Mouse (Mus musculus): ENCODE measurements around the gene Tmem245.
A peak's percentile ranks its signal among the peaks of the same experiment; 100 is the strongest.

Tmem245 gene

DNA sequence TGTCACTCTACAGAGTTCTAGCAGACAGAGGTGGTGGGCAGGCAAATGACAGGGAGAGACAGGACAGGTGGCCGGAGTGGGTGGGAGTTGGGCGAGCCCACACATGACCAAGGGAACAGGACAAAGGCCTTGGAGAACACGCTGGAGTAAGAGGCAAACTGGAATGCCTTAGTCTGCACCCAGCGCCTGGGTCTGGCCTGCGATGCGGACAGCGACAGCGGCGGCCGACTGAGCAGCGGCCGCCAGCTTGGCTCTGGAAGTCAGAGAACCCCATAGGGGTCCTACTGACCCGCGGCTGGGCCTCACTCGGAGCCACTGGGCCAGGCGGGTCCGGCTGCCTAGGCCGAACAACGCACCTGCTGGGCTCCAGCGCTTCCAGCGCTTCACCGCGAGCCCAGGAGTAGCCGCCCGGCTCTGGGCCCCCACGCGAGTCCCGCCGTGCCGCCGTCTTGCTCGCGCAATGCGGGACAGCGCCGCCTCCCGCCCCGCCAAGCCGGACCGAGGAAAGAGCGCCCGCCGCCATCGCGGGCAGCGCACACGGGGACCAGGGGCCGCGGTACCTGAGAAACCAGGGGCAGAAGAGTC lies 82.7 kb downstream of the Tmem245 start:
- peak; percentile 63 for DNase-seq (ENCODE audit: low read depth)

DNA sequence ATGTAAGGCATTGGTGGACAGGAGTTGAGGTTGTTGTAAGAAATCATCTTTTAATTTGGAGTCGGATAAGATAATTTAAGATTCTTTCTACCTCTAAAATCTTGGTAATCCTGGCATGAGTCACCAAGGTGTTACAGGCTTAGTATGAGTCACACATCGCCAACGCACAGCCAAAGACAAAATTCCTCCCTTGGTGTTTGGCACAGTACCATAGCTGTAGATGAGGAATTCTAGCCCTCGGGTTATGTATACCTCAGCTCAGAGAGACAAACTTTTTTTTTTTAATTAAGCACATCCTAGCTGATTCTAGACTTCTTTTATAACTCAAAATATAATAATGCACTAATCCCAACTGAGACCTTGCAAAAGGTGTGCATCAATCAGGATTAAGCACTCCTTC lies 83.2 kb downstream of the Tmem245 start:
- DNase-seq (ENCODE audit: low read depth): peak; percentile 70

DNA sequence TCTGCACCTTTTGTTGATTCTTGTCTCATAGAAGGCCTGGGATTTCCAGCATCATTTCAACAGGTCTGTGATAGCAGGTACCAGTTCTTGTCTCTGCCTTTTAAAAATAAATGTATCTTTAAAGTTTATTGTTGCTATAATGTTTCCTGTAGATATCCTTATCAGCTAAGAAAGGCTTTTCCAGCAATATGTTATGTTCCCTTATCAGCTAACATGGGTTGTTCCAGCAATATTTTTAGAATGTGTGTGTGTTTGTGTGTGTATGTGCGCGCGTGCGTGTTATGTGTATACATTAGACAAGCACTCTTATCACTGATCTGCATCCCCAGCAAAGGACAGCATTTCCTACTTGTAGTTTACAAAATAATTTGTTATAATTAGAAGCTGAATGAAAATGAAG lies 85.7 kb downstream of the Tmem245 start:
- DNase-seq (ENCODE audit: low read depth): no peak

DNA sequence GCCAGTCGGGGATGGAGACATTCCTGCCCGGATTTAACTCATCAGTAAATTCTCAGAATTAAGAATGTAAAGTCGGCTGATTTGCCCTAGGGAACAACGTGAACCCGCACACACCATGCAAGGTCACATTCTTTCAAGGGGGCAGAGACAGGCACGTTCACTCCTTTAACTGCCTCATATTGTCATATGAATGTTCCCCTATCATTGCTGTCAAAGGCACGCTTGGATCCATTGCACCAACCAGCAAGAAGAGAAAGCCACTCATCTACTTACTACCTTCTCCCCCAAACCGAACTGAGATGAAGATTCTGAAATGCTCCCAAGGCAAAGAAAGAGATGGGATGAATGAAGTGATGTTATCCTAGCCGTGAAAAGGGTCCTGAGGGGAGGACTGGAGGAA lies 88.5 kb downstream of the Tmem245 start:
- DNase-seq (ENCODE audit: low read depth): no peak

DNA sequence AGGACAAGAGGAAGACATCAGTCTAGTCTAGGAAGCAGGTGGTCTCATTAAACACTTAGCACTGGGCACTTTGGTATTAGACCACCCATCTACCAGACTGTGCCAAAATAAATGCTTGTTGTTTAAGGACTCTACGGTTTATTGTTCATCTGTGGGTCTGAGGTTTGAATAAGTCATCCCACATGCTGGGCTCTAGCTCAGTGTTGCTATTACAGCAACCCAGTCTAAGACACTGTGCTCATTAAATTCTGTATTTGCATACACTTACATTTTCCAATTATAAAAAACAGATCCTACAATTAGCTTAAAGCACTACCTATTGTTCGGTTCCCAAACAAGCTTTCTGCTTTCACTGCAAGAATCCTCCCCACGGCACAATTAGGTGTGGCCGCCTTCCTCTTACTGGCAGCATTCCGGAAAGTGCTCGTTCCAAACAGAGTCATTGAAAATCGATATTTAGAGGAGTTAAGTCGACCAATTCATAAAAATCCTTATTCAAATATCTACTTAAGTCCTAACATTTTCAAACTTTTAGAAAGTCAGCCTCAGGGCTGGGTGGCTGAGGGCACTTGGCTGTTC lies 90.8 kb downstream of the Tmem245 start:
- no peak for DNase-seq (ENCODE audit: low read depth)

DNA sequence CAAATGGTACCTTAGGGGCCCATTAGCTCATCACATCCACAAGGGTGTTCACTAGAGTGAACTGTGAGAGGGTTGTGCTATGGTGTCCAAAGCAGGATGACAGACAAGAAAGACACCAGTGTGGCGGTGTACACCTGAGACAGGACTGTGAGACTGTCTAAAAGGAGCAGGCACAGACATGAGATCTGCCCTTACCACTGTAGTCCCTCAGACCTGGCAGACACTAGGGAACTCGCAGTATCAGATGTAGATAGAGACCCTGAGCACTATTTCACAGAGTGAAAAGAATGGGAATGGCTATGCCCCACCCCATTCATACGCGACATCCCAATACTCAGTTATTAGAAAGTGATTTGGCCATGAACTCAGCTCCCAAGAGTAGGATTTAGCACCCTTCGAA lies 91.3 kb downstream of the Tmem245 start:
- DNase-seq (ENCODE audit: low read depth): no peak

DNA sequence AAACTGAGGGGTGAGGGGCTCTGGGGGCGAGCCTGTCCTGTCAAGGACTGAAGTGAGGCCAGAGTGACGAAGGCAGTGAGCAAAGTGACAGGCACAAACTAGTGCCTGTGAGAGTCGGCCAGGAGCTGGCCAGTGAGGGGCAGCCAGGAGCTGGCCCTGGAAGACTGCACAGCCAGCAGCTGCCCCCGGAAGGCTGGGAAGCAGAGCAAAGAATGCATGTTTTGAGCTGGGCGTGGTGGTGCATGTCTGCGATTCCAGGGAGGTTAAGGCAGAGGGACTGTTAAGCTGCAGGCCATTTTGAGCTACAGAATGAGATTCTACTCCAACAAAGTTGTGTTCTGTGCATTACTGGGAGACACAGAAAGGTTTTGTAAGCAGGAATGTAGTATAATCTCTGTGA lies 96.5 kb downstream of the Tmem245 start:
- peak; percentile 43 for DNase-seq (ENCODE audit: low read depth)

DNA sequence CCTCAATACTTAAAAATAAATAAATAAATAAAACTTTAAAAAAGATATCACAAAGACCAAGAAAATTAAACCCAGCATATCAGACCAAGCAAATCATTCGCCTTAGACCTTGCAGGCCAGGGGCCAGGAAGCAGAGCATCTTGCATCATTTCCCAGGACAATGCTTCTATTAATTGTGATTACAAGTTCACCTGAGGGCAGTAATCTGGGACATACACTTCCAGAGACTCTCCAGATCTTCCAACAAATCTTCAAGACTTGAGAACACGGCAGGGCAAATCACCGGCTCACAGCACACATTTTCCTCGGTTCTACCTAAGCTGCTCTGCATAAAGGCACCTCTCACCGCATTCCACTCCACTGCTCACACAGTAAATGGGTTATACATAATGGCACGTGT lies 99.2 kb downstream of the Tmem245 start:
- DNase-seq (ENCODE audit: low read depth): no peak

DNA sequence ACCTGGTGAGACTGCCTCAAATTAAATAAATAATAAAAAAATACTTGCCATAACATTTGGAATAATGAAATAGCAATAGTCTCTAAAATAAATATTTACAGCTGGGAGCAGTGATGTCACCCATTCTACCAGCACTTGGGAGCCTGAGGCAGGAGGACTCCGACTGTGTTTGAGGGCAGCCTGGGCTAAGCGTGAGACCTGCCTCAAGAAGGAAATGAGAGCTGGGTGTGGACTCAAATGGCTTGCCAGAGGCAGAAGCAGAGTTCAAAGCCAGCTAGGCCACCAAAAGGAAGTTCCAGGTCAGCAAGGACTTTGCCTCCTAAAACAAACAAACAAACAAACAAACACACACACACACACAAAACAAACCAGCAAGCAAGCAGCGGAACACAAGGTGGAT lies 99.8 kb downstream of the Tmem245 start:
- DNase-seq (ENCODE audit: low read depth): no peak

DNA sequence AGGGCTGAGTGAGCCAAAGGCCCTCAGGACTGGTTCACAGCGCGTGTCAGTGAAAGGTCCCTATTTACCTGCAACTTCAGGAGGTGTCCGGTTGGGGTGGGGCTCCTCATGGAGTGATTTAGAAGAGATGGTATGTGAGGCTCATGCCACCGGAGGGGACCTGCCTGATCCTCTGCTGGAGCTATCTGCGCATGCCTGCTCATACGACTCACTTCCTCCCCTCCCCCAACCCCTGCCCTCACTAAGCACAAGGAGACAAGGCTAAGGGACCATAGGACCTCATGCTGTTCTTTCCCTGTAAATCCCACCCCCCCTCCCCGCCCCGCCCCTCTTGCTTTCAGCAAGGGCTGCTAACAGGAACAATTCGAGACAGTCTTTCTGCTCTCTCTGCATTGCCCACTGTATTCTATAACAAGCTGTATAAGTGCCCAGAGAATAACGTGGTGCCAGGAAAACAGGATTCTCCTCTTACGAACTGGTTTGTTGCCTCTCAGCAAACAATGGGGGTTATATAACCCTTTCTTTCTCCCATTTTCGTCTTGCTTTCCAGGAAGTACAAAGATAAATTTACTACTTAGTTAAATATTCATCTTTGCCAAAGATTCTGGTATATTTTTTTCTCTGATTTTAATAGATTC lies 101.2 kb downstream of the Tmem245 start:
- DNase-seq (ENCODE audit: low read depth): peak; percentile 37

DNA sequence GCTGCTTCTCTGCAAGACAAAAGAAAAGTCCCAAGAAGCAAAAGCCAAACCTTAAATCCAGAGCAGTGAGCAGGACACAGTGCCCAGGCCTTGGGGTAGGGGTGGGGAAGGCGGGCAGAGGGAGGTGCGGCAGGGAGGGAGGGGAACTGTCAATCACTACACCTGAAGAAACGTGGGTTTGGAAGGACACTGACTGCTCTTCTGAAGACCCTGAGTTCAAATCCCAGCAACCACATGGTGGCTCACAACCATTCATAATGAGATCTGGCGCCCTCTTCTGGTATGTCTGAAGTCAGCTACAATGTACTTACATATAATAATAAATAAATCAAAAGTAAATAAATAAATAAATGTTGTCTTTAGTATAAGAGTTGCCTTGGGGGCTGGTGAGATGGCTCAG lies 102.3 kb downstream of the Tmem245 start:
- no peak for DNase-seq (ENCODE audit: low read depth)

DNA sequence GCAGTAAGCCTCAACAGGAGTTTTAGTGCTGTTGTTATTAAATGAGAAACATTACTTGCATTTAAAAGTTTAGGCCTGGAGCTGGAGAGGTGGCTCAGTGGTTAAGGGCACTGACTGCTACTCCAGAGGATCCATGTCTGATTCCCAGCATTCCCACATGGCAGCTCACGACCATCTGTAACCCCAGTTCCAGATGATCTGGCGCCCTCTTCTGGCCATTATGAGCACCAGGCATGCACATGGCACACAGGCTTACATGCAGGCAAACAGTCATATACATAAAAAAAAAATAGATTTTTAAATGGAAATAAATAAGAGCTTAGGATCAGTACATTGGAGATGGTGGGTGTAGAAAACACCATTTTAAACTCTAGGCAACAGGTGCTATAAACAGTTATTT lies 103.3 kb downstream of the Tmem245 start:
- DNase-seq (ENCODE audit: low read depth): no peak

DNA sequence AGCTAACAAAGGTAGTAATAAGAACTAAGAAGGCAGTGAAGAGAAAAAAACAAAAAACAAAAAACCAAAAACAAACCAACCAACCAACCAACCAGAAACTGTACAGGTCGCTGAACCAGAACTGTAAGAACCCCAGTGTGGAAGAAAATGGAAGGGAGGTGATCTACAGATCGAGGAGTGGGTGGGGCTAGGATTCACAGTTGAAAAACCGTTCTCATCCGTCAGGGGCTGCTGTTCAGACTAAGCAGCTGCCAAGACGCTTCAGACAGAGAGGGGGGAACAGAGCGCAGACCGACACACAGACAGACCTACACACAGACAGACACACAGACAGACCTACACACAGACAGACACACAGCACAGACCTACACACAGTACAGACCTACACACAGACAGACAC lies 104.7 kb downstream of the Tmem245 start:
- DNase-seq (ENCODE audit: low read depth): no peak

DNA sequence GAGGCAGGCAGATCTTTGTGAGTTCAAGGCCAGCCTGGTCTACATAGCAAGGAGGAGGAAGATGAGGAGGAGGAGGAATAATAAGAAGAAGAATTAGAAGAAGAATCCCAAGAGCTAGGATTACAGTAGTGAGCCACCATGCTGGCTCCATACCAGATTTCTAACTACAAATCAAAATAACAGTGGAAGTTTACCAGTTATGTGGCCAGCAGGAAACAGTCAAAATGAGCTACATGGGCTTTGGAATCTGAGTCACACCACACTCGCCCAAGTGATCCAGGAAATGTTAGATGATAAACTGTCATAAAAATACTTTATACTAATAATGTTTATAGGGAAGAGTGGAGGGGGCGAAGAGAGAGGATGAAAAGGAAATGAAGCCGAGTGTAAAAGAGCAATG lies 106.9 kb downstream of the Tmem245 start:
- peak; percentile 66 for DNase-seq (ENCODE audit: low read depth)

DNA sequence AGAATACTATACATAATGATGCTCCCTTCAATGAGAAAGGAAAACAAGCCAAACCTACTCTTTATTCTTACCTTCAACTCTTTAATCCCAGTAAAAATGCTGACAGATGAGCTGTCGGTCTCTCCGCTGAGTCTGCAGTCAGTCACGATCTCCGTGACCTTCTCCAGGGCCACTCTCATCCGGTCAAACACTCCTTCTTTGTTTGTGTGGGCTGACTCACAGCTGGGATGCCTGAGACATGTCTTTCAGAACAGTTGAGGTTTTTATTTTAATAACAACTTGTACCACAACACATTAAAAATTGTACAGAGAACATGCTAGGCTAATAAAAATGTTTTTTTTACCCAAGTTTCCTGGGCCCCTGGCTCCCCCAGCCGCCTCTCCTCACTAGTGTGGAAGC lies 109.6 kb downstream of the Tmem245 start:
- peak; percentile 62 for DNase-seq (ENCODE audit: low read depth)

DNA sequence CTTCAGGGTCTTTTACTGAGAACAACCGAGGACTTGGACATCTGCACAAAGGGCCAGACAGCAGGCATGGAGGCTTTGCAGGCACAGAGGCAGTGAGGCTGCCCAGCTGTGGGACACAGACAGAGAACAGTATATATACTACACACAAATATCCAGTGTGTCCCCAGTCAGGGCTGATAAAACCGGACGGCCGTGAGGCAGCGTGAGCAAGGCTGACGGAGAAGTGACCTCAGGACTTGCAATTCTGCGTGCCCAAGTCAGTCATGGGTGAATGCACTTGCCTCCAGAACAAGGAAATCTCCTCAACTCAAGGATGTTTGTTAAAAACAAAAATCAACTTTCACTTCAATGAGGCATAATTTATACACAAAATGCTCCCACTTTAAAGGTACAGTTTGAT lies 115.2 kb downstream of the Tmem245 start:
- DNase-seq (ENCODE audit: low read depth): no peak

DNA sequence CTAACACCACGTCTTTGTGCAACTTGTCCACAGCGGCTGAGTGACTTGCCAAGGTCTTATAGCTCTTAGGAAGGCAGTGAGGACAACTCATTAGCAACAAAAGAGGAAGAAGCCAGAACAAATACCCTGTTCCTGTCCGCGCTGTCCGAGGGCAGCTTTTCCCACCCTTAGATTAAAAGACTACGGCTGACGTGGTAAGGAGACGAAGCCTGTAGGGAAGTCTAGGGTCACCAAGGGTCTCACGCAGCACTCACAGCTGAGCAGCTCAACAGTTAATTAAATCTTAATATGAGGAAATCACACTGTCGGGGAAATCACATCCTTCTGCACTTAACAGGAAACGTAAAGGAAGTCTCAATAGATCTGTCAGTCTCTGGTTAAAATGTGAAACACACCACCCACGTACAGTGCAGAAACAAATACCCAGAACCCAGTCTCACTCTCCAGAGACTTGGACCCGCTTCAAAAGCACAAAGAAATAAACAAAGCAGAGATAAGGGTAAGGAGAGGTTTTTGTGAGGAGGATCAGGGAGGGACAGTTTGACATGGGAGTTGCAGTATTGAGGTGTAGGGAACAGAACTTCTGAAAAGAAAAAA lies 116.1 kb downstream of the Tmem245 start:
- no peak for DNase-seq (ENCODE audit: low read depth)

DNA sequence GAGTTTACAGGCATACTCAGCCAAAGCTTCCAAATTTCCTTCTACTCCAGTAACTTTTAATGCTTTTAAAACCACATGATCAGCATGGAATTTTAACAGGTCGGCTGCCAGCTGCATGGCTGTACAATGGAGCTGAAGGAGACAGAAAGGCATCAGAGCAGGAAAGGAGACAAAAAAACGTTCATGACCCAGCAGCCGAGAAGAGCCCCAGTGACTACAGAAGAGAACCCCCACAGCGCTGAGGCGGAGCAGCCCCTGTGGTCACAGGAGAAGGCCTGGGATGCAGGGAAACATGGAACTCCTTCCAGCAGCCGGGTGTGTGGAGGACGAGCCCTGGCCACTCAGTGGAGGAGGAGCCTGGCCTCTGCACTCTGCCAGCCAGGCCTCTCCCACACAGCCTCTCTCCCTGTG lies 117.7 kb downstream of the Tmem245 start:
- DNase-seq (ENCODE audit: low read depth): peak; percentile 85

DNA sequence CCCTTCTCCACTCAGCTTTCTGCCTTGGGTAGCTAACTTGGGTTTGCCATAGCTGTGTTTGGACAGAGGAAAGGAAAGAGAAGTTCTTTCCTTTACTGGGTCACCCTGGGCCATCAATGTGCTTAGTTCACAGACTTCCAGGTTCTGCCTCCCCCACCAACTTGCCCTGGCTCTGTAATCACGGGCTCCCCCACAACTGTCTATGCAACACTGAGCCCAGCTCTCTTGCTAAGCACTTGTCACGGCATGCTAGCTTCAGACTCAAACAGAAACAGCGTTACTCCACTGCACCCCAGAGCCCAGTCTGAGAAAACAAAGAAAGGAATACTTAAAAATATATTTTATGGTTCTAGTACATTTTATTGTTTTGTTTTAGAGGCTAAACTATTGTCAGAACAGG lies 118.3 kb downstream of the Tmem245 start:
- DNase-seq (ENCODE audit: low read depth): peak; percentile 20

DNA sequence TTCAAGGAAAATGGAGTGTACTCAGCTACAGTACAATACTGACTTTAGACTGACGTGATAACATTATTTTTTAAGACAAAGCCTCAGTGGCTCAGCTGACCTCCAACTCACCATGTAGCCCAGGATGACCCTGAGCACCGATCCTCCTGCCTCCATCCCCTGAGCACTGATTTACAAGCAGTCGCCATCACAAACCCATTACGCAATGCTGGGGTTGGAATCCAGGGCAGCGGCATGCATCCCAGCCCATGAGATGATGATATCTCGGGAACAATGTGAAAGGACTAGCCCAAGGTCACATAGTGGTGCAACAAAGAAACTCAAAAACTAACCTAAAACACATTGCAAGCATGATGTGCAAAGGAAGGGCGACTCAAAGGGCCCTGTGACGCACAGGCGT lies 123.0 kb downstream of the Tmem245 start:
- DNase-seq (ENCODE audit: low read depth): peak; percentile 42

DNA sequence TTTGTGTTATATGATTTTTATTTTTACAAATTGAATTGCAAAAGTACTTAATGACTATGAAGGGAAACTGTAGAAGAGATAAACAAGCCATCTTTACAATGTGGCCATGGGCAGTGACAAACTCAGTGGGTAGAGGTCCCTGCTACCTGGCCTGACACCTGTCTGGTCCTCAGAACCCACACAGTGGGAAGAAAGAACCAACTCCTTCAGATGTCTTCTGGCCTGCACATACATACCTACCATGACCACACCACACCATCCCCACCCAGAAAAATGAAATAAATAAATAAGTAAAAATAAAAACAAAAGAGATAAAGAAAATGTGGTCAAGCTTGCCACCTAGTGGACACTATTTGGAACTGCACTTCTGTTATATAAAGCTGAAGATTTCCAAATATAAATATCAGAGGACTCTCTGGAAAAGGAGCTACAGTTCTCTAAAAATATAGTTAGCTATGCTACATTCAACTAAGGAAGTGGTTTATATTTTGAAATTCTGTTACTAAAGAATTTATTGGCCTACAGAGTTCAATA lies 127.2 kb downstream of the Tmem245 start:
- DNase-seq (ENCODE audit: low read depth): peak; percentile 77

All from NIH3T3 (cell line).